Mouse (Mus musculus) hindlimb bud, embryonic 11.5 days (tissue): Measurements from ENCODE around the gene Olfr711.
"Not testable (repeated sequence)": the region's sequence is repeated elsewhere in the genome, so short reads cannot be mapped to it uniquely, and the experiment has no call there.

Experiments used
- DNase-seq: peaks from one replicate; pipeline ENCODE4 v3.0.0-alpha.2; 2012; ENCODE audit warnings: low read depth, low spot score; ENCODE audit errors: extremely low spot score

The Olfr711 gene

DNA sequence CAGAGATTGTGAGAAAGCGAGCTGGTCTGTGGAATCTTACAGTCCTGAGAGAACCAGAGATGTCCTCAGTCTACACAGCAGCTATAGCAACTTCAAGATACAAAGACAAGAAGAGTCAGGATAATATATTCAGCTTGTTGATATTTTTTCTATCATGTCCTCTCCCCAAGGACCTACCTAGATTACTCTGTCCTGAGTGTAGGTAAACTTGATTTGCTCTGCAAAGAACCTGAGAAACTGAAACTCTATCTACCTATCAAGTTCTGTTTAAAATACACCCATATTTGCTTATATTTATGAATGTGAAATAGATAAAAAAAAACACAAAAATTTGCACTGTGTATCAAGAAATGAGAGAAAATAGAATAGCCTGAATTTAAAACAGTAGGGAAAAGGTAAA is at the start of gene Olfr711:
Gene Olfr711, minus strand, starts transcription at position 101 of the 400 bp plus-strand sequence.
- no peak for DNase-seq

DNA sequence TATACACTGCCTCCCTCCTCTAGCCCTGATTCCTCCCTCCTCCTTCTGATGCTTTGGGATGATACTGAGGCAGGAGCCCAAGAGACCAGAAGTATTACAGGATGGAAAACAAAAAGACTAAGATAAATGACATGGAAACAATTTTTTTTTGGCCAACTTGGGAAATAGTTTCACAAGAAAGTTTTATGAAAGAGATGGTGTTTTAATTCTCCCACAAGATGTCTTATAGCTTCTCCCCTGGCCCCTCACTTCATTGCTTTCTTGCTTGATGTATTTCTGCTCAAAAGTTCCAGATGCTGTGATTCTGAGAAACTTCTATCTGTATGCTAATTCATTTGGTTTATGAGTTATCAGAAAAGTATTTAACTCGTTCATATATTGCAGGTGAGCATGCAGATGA is 30.7 kb upstream of the Olfr711 start, which contains the start of gene Olfr2:
Gene Olfr2, minus strand, starts transcription at position 101 of the 400 bp plus-strand sequence.
- DNase-seq: no peak

DNA sequence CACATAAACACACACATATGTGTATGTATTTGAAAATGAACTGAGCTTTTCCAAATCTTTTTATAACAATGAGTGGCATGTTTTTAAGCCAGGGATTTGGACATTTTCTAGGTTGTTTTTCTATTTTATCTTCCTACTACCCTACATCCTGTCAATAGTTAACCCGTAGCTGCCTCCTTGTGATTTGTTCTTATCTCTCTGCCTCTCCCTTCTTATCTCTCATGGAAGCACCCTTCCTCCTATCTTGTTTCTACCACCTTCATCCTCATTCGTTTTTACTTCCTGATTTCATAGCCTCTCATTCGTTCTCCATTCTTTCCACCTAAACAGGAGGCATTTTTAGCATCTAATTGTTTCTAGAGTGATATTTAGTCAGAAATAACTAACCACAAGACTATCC is 28.9 kb upstream of the Olfr711 start:
- DNase-seq: no peak

DNA sequence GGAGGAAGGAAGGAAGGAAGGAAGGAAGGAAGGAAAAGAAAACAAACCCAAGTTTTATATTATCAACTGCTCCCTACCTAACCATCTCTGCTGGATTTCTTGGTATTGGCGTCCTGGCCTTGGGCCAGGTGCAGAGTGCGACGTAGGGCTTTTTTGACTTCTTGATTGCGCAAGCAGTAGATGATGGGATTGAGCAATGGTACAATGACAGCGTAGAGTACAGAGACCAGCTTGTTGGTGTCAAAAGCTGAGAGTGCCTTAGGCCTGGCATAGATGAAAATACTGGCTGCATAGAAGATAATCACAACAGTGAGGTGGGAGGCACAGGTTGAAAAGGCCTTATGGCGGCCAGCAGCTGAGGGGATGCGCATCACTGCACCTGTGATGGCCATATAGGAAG is 25.5 kb upstream of the Olfr711 start:
- DNase-seq: no peak

DNA sequence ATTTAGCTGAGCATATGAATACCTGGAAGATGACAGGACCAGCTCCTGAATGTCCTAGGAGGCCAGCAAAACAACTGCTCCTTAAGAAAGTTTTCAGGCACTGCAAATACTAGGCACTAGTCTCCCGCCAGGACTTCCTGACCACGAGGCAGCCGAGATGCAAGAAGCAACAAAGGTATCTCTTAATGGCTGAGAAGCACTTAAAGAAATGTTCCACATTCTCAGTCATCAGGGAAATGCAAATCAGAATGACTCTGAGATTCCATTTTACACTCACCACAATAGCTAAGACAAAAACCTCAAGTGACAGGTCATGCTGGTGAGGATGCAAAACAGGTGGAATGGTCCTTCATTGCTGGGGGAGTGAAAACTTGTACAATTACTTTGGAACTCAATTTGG is 10.0 kb upstream of the Olfr711 start:
- no peak for DNase-seq

DNA sequence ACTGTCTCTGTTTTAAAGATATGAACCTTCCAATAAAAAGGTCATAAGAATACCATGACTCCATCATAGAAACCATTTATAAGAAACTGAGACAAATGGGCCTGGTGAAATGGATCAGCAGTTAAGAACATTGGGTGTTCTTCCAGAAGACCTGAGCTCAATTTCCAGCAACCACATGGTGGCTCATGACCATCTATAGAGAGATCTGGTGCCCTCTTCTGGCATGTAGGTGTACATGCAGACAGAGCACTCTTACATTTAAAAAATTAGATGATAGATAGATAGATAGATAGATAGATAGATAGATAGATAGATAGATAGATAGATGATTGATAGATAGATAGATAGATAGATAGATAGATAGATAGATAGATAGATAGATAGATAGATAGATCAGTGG is 7.8 kb downstream of the Olfr711 start:
- DNase-seq: not testable (repeated sequence)

DNA sequence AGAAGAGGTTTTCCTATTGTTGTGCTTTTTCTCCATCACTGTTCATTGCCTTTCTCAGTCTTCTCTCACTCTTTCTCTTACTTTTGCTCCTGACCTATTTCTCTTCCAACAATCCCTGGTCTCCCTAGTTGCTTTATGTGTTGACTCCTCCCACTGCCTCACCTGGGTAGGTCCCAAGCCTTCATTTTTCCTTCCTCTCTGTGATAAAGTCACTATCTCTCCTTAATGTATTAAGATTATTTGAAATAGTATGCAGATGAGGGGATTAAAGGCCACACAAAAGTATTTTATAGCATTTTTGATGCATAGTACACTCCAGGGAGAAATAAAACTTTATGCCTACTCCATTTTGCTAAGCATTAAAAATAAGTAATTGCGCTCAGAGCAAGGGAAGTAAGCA is 11.4 kb downstream of the Olfr711 start, which contains the start of gene Olfr6:
Gene Olfr6, minus strand, starts transcription at position 101 of the 400 bp plus-strand sequence.
- DNase-seq: no peak

DNA sequence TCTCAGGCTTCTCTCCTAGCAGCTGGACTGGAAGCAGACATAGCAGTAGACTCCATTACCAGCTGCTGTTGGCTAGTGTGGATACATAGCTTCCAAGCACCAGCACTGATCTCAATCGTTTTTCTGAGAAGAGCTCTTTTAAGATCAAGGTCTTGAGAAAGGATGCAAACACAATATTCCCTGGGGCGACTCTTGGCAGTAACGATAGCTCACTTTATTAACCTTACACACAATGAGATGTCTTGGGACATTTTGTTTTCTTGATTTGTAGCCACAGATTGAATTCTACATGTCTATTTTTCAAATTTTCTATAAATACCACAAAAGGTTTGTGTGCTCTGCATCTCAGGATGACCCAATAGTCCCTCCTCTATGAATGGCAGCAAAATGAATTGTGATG is 27.0 kb downstream of the Olfr711 start, which contains the start of gene Olfr710:
Gene Olfr710, minus strand, starts transcription at position 101 of the 400 bp plus-strand sequence.
- no peak for DNase-seq

DNA sequence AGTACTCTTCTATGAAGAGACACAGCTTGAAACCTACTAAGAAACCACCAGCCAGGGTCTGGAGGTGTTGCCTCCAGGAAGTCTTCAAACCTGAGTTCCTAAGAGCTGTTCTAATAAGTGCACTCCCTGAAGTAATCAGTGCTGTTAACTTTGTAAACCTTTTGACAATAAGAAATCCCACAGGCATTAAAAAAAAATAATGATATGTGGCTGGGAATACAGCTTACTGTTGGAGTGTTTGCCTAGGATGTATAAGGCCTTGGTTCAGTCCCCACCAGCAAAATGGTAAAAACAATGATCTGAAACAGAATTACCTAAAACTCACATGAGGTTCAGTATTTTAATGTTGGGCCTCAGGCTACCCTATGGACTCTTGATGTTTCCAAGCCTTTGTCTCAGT is 43.1 kb downstream of the Olfr711 start, which contains the start of gene Olfr709-ps1:
Gene Olfr709-ps1, minus strand, starts transcription at position 101 of the 400 bp plus-strand sequence.
- DNase-seq: no peak

DNA sequence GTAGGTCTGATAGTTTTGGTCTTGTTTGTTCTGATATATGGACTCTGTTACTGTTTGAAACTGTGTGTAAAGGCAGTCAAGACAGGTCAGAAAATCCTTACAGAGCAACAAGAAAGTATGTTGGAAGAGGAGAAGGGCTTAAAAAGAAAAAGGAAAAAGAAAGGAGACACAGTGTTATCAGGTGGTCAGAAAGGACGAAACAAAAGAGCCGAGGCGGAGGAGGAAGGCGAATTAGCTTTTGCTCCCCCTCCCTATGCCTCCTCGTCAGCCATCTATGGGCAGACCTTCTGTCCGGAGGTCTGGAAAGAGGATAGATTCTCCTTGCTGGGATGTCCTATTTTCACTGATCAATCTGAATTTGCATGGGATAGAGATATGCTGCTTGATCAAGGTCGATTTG is 54.3 kb downstream of the Olfr711 start:
- not testable (repeated sequence) for DNase-seq
